Comparison of ENCODE assay signal across 27 mouse cellular contexts in genomic region chr11:36700131-36700530, GRCm38 (mm10).
DNase-seq lines count a peak whose midpoint lies in the region; ATAC-seq and TF ChIP-seq lines count a peak whose summit lies in the region.
"Had no signal": no experiment of that assay in that cellular context is flagged by ENCODE, and none has a peak within 500 bp of the region (broad histone marks: within the 10 kb centered on the region; RNA-seq: fewer than 3 reads in every experiment).

No protein-coding gene starts in this region.

- H3K36me3 ChIP-seq in forebrain, embryonic 14.5 days (ENCODE audit: control insufficient read depth, insufficient read depth, low read length) = no peaks in the 10 kb centered on the region
- no peaks in the 10 kb centered on the region for H3K36me3 ChIP-seq in forebrain, embryonic 10.5 days (replicated peaks)
- H3K36me3 ChIP-seq: embryonic facial prominence, embryonic 10.5 days; embryonic facial prominence, embryonic 12.5 days; forebrain, embryonic 12.5 days; forebrain, embryonic 15.5 days; G1E had no signal

- no peaks in the 10 kb centered on the region for H3K9me3 ChIP-seq in forebrain, embryonic 14.5 days (replicated peaks; ENCODE audit: control insufficient read depth, low read length)
- no peaks in the 10 kb centered on the region for H3K9me3 ChIP-seq in forebrain, embryonic 10.5 days
- H3K9me3 ChIP-seq: embryonic facial prominence, embryonic 10.5 days; embryonic facial prominence, embryonic 12.5 days; forebrain, embryonic 12.5 days; forebrain, embryonic 15.5 days had no signal

- H3K4me2 ChIP-seq in forebrain, embryonic 14.5 days (ENCODE audit: low read length) = no peak overlapping the region
- H3K4me2 ChIP-seq: embryonic facial prominence, embryonic 12.5 days; forebrain, embryonic 12.5 days; forebrain, embryonic 15.5 days had no signal

- DNase-seq in forebrain, embryonic 14.5 days (ENCODE audit: low spot score) = peak; percentile 50
- DNase-seq in forebrain, embryonic 10.5 days (ENCODE audit: extremely low spot score, low spot score) = no peak
- peak; percentile 29 for DNase-seq in heart, adult 11 months
- DNase-seq in heart, postnatal 10 days = no peak
- peak in 1 of 2 experiments; percentile 54 for DNase-seq in layer of hippocampus, adult 2 months (ENCODE audit: low spot score in 2 of 2)
- no peak for DNase-seq in layer of hippocampus, postnatal 25 days (ENCODE audit: extremely low spot score in 1 of 2, low spot score in 1 of 2)
- DNase-seq in brain, adult 2 months (ENCODE audit: low read depth, low spot score) = peak; percentile 56
- DNase-seq in right cerebral cortex, postnatal 25 days = no peak
- DNase-seq: adrenal gland, adult 8-10 months; adrenal gland, postnatal 14 days; adrenal gland, postnatal 36 days; B cell, adult 2 months; cerebellum, adult 11-12 months; cerebellum, adult 2 months; cerebellum, adult 9-10 months; cerebellum, postnatal 10 days; cerebellum, postnatal 25 days; forebrain, postnatal 0 days had no signal

- no peak overlapping the region for H3K9ac ChIP-seq in forebrain, embryonic 14.5 days (ENCODE audit: low read length)
- H3K9ac ChIP-seq: embryonic facial prominence, embryonic 12.5 days; forebrain, embryonic 12.5 days; forebrain, embryonic 15.5 days; forebrain, postnatal 0 days had no signal

- ATAC-seq in forebrain, embryonic 14.5 days = no peak
- ATAC-seq: activated CD4-positive, CD25-positive, alpha-beta regulatory T cell, adult 4 months; CD4-positive, CD25-positive, alpha-beta regulatory T cell, adult 4 months; forebrain, embryonic 15.5 days; forebrain, postnatal 0 days; Patski had no signal

- H3K27ac ChIP-seq in forebrain, embryonic 14.5 days (ENCODE audit: low read depth, low read length) = no peak overlapping the region
- H3K27ac ChIP-seq in forebrain, embryonic 10.5 days = no peak overlapping the region; the same call in 1 of the 2 replicates
- peak overlapping the region; percentile 61 for H3K27ac ChIP-seq in layer of hippocampus, adult 2 months
- H3K27ac ChIP-seq: embryonic facial prominence, embryonic 10.5 days; embryonic facial prominence, embryonic 12.5 days; forebrain, embryonic 12.5 days; forebrain, embryonic 15.5 days had no signal

- intact Hi-C loops in heart, postnatal 10 days (cut with DNase I) = no loop called here

- H3K4me3 ChIP-seq in forebrain, embryonic 14.5 days (ENCODE audit: low read depth, low read length) = no peak overlapping the region
- no peak overlapping the region for H3K4me3 ChIP-seq in forebrain, embryonic 10.5 days
- H3K4me3 ChIP-seq in layer of hippocampus, adult 2 months = no peak overlapping the region
- H3K4me3 ChIP-seq: embryonic facial prominence, embryonic 10.5 days; embryonic facial prominence, embryonic 12.5 days; forebrain, embryonic 12.5 days; forebrain, embryonic 15.5 days had no signal

- peaks cover 36% of the 10 kb centered on the region for H3K4me1 ChIP-seq in forebrain, embryonic 14.5 days (ENCODE audit: control insufficient read depth, insufficient read depth, low read length)
- peaks cover 57% of the 10 kb centered on the region for H3K4me1 ChIP-seq in forebrain, embryonic 10.5 days
- H3K4me1 ChIP-seq: embryonic facial prominence, embryonic 12.5 days had no signal

- no peak for TF ChIP-seq CTCF in layer of hippocampus, adult 2 months (conservative IDR thresholded peaks at IDR 0.05)

- WGBS in forebrain, embryonic 14.5 days = 53% methylated on average over 6 of the region's 6 CpGs
- WGBS in forebrain, embryonic 10.5 days = 89% methylated on average over 6 of the region's 6 CpGs

- no peaks in the 10 kb centered on the region for H3K27me3 ChIP-seq in forebrain, embryonic 14.5 days (replicated peaks; ENCODE audit: control insufficient read depth, insufficient read depth, low read length)
- H3K27me3 ChIP-seq in forebrain, embryonic 10.5 days (ENCODE audit: poor library complexity, severe bottlenecking) = no peaks in the 10 kb centered on the region; the same call in 1 of the 2 replicates
- H3K27me3 ChIP-seq: CH12.LX; embryonic facial prominence, embryonic 12.5 days; forebrain, embryonic 12.5 days; forebrain, embryonic 15.5 days had no signal

Comparison
In these comparisons a context has a peak if more than half of its experiments do, and no peak if none do; other contexts are left out.
1. DNase-seq: peak in forebrain, embryonic 14.5 days (single experiment), heart, adult 11 months (single experiment) and brain, adult 2 months (single experiment); none in forebrain, embryonic 10.5 days (single experiment), heart, postnatal 10 days (0 of 2), layer of hippocampus, postnatal 25 days (0 of 2) and right cerebral cortex, postnatal 25 days (single experiment).